Mouse (Mus musculus) neutrophil, adult 83 days (primary cell): ENCODE results near the gene Dnajc6. TPM values are rescaled to one million over a fixed set of nuclear protein-coding genes. Genes with fewer than 3 reads are reported as not detected.

Experiments
- total RNA-seq, 2 experiments: library from RNA; stranded (reverse); gene quantifications; one replicate each; pipeline ENCODE4 v1.2.4; 2023

The Dnajc6 gene
- total RNA-seq, result 1 to 10 TPM; 4.5 TPM

GRCm38 (mm10) chr4:101496534-101497237 lies at the start of gene Dnajc6:
TSS of gene Dnajc6 (plus strand) at chr4:101496648.

GRCm38 (mm10) chr4:101647196-101647905 lies 150.9 kb downstream of the Dnajc6 start, which contains the start of gene Leprot:
TSS of gene Leprot (plus strand) at chr4:101647718.

Other genes starting within 250 kb of the Dnajc6 start
- gene Jak1, start 231.4 kb upstream of the Dnajc6 start, total RNA-seq, result 100 to 1,000 TPM; 151 to 179 TPM
- gene Ak4, start 77.4 kb upstream of the Dnajc6 start, total RNA-seq, result 1 to 10 TPM in 1 of 2 experiments, under 1 TPM in 1; 0.46 to 1.3 TPM
- 10 to 100 TPM; 51.2 to 57.4 TPM for gene Leprot, start 151.1 kb downstream of the Dnajc6 start, total RNA-seq
- under 1 TPM; 0.18 to 0.49 TPM for gene Lepr, start 220.8 kb downstream of the Dnajc6 start, total RNA-seq